Mouse (Mus musculus) olfactory bulb, adult 2 months (tissue): ENCODE results near the gene Srcin1.

ENCODE experiments used
- CTCF ChIP-seq: fragments of 200-500 bp; IDR thresholded peaks from 2 replicates; pipeline ENCODE4 v1.5.1; 2012; ENCODE audit warnings: low read depth, mild to moderate bottlenecking, low read length, moderate library complexity; ENCODE audit not compliant: insufficient read depth
- POLR2A ChIP-seq: fragments of 200-500 bp; IDR thresholded peaks from 2 replicates; pipeline ENCODE4 v1.6.1; 2012; ENCODE audit warnings: mild to moderate bottlenecking, low read depth, low read length, moderate library complexity; ENCODE audit not compliant: insufficient read depth

GRCm38 (mm10) chr11:97599104-97599503 is 23.1 kb upstream of the Srcin1 start:
- TF ChIP-seq CTCF (no peak), POLR2A (no peak)
